Mouse (Mus musculus) small intestine, adult 2 months (tissue): ENCODE measurements around the gene Tbcel. TPM values are rescaled to one million over a fixed set of nuclear protein-coding genes. Genes with fewer than 3 reads are reported as not detected.

Experiments used
- H3K27ac ChIP-seq: fragments of 200-500 bp; 2 replicates; pipeline ENCODE4 v1.5.1; 2012; ENCODE audit warnings: low read depth, low read length, control low read depth, inconsistent platforms; ENCODE audit not compliant: insufficient read depth
- H3K27me3 ChIP-seq: fragments of 200-500 bp; 2 replicates; pipeline ENCODE4 v1.6.1; 2012; ENCODE audit warnings: mild to moderate bottlenecking, moderate library complexity, low read length, inconsistent platforms; ENCODE audit not compliant: control insufficient read depth, insufficient read depth
- H3K36me3 ChIP-seq: fragments of 200-500 bp; 2 replicates; pipeline ENCODE4 v1.6.1; 2012; ENCODE audit warnings: mild to moderate bottlenecking, low read length, control low read depth, inconsistent platforms; ENCODE audit not compliant: control insufficient read depth, insufficient read depth
- H3K4me1 ChIP-seq: fragments of 200-500 bp; 2 replicates; pipeline ENCODE4 v1.6.1; 2012; ENCODE audit warnings: low read length, inconsistent platforms, mixed read lengths; ENCODE audit not compliant: control insufficient read depth, insufficient read depth, insufficient read length
- H3K4me3 ChIP-seq: fragments of 200-500 bp; 2 replicates; pipeline ENCODE4 v1.5.1; 2012; ENCODE audit warnings: low read depth, mild to moderate bottlenecking, control low read depth, inconsistent platforms, low read length, moderate library complexity
- CTCF ChIP-seq: fragments of 200-500 bp; IDR thresholded peaks from 2 replicates; pipeline ENCODE4 v1.5.1; 2012; ENCODE audit warnings: low read depth, mild to moderate bottlenecking, control low read depth, inconsistent platforms, low read length, moderate library complexity, mixed read lengths; ENCODE audit not compliant: insufficient replicate concordance, insufficient read length; ENCODE audit errors: extremely low read depth
- POLR2A ChIP-seq: fragments of 200-500 bp; IDR thresholded peaks from 2 replicates; pipeline ENCODE4 v1.6.1; 2012; ENCODE audit warnings: low read depth, mild to moderate bottlenecking, control low read depth, inconsistent platforms, low read length, moderate library complexity
- WGBS: fragments of 180-500 bp; shearing (Covaris S2); methylation state at CpG from one replicate; pipeline ENCODE4 v1.1.7; 2018; 5-methylcytosine and 5-hydroxymethylcytosine counted together
- polyA plus RNA-seq: library from polyadenylated mRNA; depleted of rRNA; stranded (reverse); fragments of >200 nt; gene quantifications from 2 replicates; pipeline ENCODE4 v1.2.3, GENCODE M21; 2012

Gene Tbcel
- polyA plus RNA-seq, 1 experiment: 4.9 TPM

DNA sequence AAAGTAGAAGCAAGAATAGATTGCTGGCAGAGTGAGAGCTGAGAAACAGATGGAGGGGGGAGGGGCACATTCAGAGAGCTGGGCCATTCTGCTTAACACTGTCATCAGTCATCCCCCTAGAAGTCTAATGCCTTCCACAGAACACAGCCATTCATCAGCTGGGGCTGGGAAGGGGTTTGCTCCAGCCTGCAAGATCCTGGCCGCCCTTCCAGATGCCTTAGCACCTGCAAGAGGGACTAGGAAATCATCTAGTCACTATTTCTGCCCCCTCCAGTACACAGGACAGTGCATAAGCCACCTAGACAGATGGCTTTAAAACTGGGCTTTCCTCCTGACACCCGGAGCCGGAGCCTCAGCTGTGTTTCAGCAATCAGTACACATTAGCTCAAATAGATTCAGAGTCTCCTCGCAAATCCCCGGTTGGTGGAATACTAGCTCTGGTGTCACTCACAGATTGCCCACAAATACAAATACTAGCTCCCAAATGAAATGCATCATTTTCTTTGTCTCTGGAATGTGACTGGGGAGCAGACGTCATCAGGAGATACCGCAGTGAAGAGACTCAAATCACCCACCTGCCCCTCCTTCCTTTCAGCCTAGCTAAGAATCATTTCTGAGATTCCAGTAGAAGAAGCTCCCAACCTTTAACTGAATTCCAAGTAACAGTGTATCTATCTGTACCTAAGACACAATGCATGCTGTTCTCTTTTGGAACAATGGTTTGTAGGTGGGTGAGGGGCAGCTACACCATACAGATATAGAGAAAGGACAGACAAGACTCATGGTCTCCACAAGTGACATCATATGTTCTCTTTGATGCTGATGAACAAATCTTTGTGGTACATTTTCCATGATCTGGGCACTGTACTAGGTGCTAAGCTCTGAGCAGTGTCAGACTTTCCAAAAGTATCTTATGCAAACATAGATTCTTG, 22.9 kb upstream of the Tbcel start:
- TF ChIP-seq CTCF: no peak
- TF ChIP-seq POLR2A: no peak
- H3K4me1 ChIP-seq: no peaks in the 10 kb centered on the region
- WGBS: 69% methylated on average over 7 of the region's 7 CpGs

DNA sequence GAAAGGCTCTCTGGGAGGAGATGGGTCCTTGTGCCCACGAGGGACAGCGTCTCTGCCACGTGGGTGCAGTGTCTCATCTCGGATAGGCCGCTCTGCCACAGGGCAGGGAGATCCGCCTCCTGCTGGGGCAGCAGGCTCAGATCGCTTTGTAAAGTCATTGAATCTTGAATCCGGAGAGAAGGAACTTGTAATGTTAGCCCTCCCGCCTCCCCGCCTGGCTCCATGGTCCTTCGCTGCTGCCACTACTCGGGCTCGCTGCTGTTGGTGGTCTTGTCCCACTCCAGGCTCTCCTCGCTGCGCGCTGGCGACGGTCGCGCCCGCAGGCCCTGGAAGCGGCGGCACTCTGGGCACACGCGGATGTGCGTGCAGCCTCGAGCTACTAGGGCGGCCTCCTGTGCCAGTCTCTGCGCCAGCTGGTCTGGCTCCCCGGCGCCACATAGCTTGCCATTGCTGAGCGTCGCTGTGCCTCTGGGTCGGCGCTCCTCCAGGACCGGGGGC, 13.0 kb upstream of the Tbcel start:
- WGBS: 51% methylated on average over 36 of the region's 36 CpGs
- no peak overlapping the region for H3K27ac ChIP-seq
- H3K4me3 ChIP-seq: no peak overlapping the region
- no peak for TF ChIP-seq POLR2A
- TF ChIP-seq CTCF: no peak
- no peaks in the 10 kb centered on the region for H3K4me1 ChIP-seq
- no peaks in the 10 kb centered on the region for H3K27me3 ChIP-seq
- H3K36me3 ChIP-seq: no peaks in the 10 kb centered on the region

More for the DNA sequence above, 22.9 kb upstream of the Tbcel start:
- no peak overlapping the region for H3K27ac ChIP-seq
- H3K27me3 ChIP-seq: no peaks in the 10 kb centered on the region
- no peaks in the 10 kb centered on the region for H3K36me3 ChIP-seq
- H3K4me3 ChIP-seq: no peak overlapping the region

DNA sequence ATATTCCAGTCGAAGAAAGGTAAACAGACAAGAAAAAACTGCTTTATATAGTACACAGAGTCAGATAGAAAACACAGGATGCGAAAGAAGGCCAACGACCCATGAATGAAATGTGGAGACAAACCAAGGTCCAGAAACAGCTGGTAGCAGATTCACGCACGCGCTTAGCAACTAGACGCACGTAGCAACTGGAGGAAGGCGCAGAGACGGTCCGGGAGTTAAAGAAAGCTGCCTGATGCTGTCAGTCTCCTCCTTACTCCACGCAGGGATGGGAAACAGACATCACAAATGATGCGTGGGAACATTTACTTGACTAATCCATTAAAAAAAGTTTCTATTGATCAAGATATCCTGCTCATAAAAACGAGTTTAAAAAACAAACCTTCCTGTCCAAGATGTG, 10.6 kb upstream of the Tbcel start:
- H3K27me3 ChIP-seq: no peaks in the 10 kb centered on the region
- no peak overlapping the region for H3K4me3 ChIP-seq
- TF ChIP-seq CTCF (no peak), POLR2A (no peak)
- H3K27ac ChIP-seq: no peak overlapping the region
- H3K4me1 ChIP-seq: no peaks in the 10 kb centered on the region
- no peaks in the 10 kb centered on the region for H3K36me3 ChIP-seq
- 71% methylated on average over 14 of the region's 14 CpGs for WGBS

DNA sequence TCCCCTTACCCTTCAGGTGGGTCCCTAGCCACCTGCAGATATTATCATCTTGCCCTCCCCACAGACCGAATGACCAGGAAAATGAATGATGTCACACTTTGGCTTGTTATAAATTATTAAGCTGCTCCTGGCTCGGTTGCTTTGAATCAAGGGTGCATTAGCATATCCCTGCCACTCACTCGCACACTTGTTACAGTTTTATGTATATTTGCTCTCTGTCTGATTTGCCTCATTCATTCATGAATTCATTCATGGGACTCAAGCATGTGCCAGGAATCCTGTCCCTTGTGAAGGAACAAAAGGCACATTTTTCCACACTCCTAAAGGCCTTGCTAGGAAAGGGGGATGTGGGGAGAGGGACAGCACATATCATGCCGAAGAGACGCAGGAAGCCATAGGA, 5.5 kb upstream of the Tbcel start:
- no peak for TF ChIP-seq POLR2A
- TF ChIP-seq CTCF: no peak
- WGBS: 55% methylated on average over 5 of the region's 5 CpGs
- no peaks in the 10 kb centered on the region for H3K36me3 ChIP-seq
- no peaks in the 10 kb centered on the region for H3K27me3 ChIP-seq
- no peak overlapping the region for H3K4me3 ChIP-seq
- H3K4me1 ChIP-seq: peaks cover 7% of the 10 kb centered on the region; the same call in 1 of the 2 replicates
- H3K27ac ChIP-seq: no peak overlapping the region

DNA sequence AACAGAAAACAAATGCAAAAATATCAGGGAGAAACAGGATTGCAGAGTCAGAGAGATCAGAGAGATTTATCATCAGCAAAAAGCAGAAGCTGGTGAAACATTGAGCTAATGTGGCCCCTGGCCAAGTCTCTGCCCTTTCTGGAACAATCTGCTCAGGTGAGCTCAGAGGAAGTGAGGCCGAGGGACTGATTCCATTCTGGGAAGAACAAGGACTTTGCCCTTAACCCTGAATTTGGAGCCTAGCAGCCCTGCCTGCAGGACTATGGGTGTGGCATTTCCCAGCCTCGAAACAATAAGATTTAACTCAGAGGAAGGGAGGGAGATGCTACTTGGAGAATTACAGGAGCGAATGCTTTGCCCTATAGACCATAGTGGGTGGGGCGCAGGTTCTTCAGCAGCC, 4.7 kb upstream of the Tbcel start:
- H3K36me3 ChIP-seq: no peaks in the 10 kb centered on the region
- peaks cover 10% of the 10 kb centered on the region; the same call in 1 of the 2 replicates for H3K4me1 ChIP-seq
- 19% methylated on average over 4 of the region's 4 CpGs for WGBS
- H3K27ac ChIP-seq: no peak overlapping the region
- TF ChIP-seq POLR2A (no peak), CTCF (no peak)
- no peak overlapping the region for H3K4me3 ChIP-seq
- H3K27me3 ChIP-seq: no peaks in the 10 kb centered on the region

DNA sequence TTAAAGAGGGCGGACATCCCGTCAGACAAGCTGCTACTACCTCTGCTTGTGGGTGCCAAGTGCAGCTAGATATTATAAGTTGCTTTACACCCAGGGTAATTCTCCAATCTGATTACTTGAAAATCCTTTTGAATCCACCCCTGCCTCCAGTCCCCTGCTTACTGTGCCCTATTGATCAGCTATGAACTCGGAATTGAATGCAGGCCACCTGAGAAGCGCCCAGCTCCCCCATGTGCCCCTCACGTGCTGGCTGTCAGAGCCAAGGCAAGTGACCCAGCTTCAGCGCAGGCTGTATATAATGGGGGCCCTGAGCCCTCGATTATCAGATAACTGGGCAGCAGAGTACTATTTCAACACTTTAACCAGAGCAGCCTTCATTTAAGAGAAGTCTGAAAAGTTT, 626 bp upstream of the Tbcel start:
- Histone ChIP-seq H3K4me3 (no peak overlapping the region), H3K36me3 (no peaks in the 10 kb centered on the region), H3K27ac (no peak overlapping the region), H3K4me1 (peaks cover 26% of the 10 kb centered on the region; the same call in 1 of the 2 replicates), H3K27me3 (no peaks in the 10 kb centered on the region)
- TF ChIP-seq POLR2A (no peak), CTCF (no peak)
- 80% methylated on average over 7 of the region's 7 CpGs for WGBS

DNA sequence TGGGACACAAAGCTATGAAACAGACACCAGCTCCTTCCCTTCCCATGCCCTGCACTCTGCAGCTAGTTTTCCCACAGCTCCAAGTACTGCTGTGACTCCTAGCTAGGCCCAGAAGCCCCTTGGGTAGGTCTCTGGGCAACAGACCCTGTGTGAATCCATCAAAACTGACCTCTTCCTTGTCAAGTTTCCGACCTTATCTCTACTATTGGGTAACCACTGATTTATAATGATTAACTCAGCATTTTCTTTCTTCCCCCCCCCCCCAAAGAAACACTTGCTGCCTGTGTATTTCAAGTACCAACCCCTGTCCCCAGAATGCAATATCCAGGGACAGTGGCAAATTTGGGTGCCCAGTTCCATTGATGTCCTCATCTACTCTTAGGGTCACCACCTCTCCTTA, 587 bp downstream of the Tbcel start:
- Histone ChIP-seq H3K4me3 (no peak overlapping the region), H3K4me1 (peaks cover 19% of the 10 kb centered on the region; the same call in 1 of the 2 replicates), H3K36me3 (no peaks in the 10 kb centered on the region), H3K27ac (no peak overlapping the region), H3K27me3 (no peaks in the 10 kb centered on the region)
- 20% methylated on average over 1 of the region's 1 CpGs for WGBS
- TF ChIP-seq CTCF (no peak), POLR2A (no peak)
